In the genomic region with DNA sequence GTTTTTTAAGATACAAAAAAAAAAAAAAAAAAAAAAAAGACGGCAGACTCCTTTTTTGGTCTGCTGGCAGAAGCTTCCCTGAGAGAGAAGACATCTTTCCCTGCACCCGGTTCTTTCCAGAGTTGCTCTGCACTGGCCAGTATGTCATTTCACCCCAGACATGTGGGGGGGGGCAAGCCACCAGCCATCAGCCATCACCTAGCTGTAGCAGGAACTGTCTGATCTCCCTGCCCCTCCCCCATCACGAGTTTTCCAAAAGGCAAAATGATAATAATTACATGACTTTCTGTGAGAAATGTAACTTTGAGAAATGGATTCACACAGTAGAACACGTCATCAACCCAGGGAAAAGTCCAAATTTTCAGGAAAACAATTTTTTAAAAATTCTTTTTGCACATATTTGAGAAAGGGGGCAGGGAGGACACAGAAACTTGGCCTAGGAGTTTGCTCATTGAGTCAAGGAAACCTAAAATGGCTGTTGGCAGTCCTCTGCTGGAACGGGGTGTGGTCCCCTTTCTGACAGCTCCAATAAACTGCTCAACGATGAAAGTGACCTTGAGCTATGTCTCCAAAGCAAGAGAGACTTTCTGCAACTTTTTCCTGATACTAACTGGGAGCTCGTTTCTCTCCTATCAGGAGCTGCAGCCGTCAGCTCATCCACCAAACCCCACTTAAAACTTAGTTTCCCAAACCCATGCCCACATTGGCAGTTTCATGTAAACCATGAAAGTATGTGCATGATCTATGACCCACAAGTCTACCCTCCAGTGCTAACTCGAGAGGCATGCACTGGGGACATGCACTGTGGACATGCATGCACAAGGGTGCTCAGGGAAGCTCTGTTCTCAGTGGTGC, we compare ENCODE assay signal across 18 mouse cellular contexts. TPM values are rescaled to one million over a fixed set of nuclear protein-coding genes. Genes with fewer than 3 reads are reported as not detected.
DNase-seq lines count a peak whose midpoint lies in the region; ATAC-seq and TF ChIP-seq lines count a peak whose summit lies in the region.
"Had no signal": no experiment of that assay in that cellular context is flagged by ENCODE, and none has a peak within 500 bp of the region (broad histone marks: within the 10 kb centered on the region; RNA-seq: fewer than 3 reads in every experiment).

No protein-coding gene starts in this region.

- no peak for TF ChIP-seq EP300 in CH12.LX (IDR thresholded peaks at IDR 0.05; ENCODE audit: low read length)

- no peak overlapping the region for H3K4me3 ChIP-seq in CH12.LX (replicated peaks in 1 of 3; ENCODE audit: low read depth in 2 of 3, low read length in 2 of 3, poor library complexity in 1 of 3)
- no peak overlapping the region for H3K4me3 ChIP-seq in forebrain, embryonic 13.5 days
- no peak overlapping the region for H3K4me3 ChIP-seq in liver, embryonic 11.5 days (ENCODE audit: low read depth, low read length)
- H3K4me3 ChIP-seq: embryonic facial prominence, embryonic 13.5 days; heart, embryonic 15.5 days; limb, embryonic 13.5 days; neural tube, embryonic 15.5 days had no signal

- no peak for TF ChIP-seq CTCF in CH12.LX (conservative IDR thresholded peaks at IDR 0.05 in 1 of 2, IDR thresholded peaks at IDR 0.05 in 1 of 2; ENCODE audit: low read depth in 2 of 2, low read length in 2 of 2)

- H3K9me3 ChIP-seq in CH12.LX (replicated peaks; ENCODE audit: low read length): no peaks in the 10 kb centered on the region
- H3K9me3 ChIP-seq in forebrain, embryonic 13.5 days (replicated peaks): no peaks in the 10 kb centered on the region
- H3K9me3 ChIP-seq in liver, embryonic 11.5 days (ENCODE audit: control insufficient read depth, low read length): no peaks in the 10 kb centered on the region
- H3K9me3 ChIP-seq: embryonic facial prominence, embryonic 13.5 days; heart, embryonic 15.5 days; limb, embryonic 13.5 days; neural tube, embryonic 15.5 days had no signal

- ATAC-seq in forebrain, embryonic 13.5 days: no peak
- no peak for ATAC-seq in liver, embryonic 11.5 days (replicated peaks; ENCODE audit: low FRiP score)
- ATAC-seq: forebrain, embryonic 16.5 days; hindbrain, embryonic 16.5 days had no signal

- no peak overlapping the region for H3K4me2 ChIP-seq in CH12.LX (ENCODE audit: insufficient read depth, low read depth, poor library complexity, severe bottlenecking)
- no peak overlapping the region for H3K4me2 ChIP-seq in forebrain, embryonic 13.5 days
- no peak overlapping the region for H3K4me2 ChIP-seq in liver, embryonic 11.5 days
- H3K4me2 ChIP-seq: embryonic facial prominence, embryonic 13.5 days; heart, embryonic 15.5 days; limb, embryonic 13.5 days; neural tube, embryonic 15.5 days had no signal

- no peaks in the 10 kb centered on the region for H3K79me2 ChIP-seq in CH12.LX (replicated peaks; ENCODE audit: control insufficient read depth, extremely low read depth, insufficient read depth, poor library complexity, severe bottlenecking)

- H3K4me1 ChIP-seq in CH12.LX (ENCODE audit: control insufficient read depth in 1 of 2, insufficient read depth in 2 of 2): peaks cover 28 to 82% of the 10 kb centered on the region in 2 experiments
- H3K4me1 ChIP-seq in forebrain, embryonic 13.5 days: no peaks in the 10 kb centered on the region; the same call in 1 of the 2 replicates
- no peaks in the 10 kb centered on the region for H3K4me1 ChIP-seq in liver, embryonic 11.5 days (replicated peaks; ENCODE audit: control insufficient read depth, insufficient read depth, low read length)
- H3K4me1 ChIP-seq: neural tube, embryonic 15.5 days had no signal

- dilution Hi-C loops in CH12.LX (cut with MboI; ENCODE audit: extremely low pct_ligation_motif_present, extremely low pct_unique_long_range_greater_than_20kb, low sequenced_read_pairs): no loop called here

- no peak for DNase-seq in CH12.LX (ENCODE audit: extremely low read depth)
- DNase-seq in ES-CJ7 (ENCODE audit: low read depth, low spot score): peak; percentile 16
- DNase-seq in heart, postnatal 10 days: peak; percentile 42 to 57
- peak; percentile 94 for DNase-seq in lung, postnatal 10 days
- no peak for DNase-seq in ovary, postnatal 36 days (ENCODE audit: low spot score)
- no peak for DNase-seq in natural killer cell, adult 2 months (ENCODE audit: low spot score in 2 of 2)
- DNase-seq in liver, embryonic 11.5 days (ENCODE audit: low spot score): no peak
- DNase-seq: adrenal gland, postnatal 10 days; cerebellum, postnatal 36 days; kidney, postnatal 36 days; layer of hippocampus, postnatal 36 days had no signal

- no peak for TF ChIP-seq RAD21 in CH12.LX (IDR thresholded peaks at IDR 0.05; ENCODE audit: low read depth, low read length)

- no peak for TF ChIP-seq POLR2A in CH12.LX (IDR thresholded peaks at IDR 0.05; ENCODE audit: low read depth, low read length)

- WGBS in forebrain, embryonic 13.5 days: 83% methylated on average over 9 of the region's 9 CpGs
- WGBS in liver, embryonic 11.5 days: 69% methylated on average over 9 of the region's 9 CpGs

- H3K27ac ChIP-seq in CH12.LX (ENCODE audit: insufficient read depth, low read depth): no peak overlapping the region
- no peak overlapping the region for H3K27ac ChIP-seq in forebrain, embryonic 13.5 days
- no peak overlapping the region for H3K27ac ChIP-seq in liver, embryonic 11.5 days (ENCODE audit: low read depth, low read length)
- H3K27ac ChIP-seq: embryonic facial prominence, embryonic 13.5 days; heart, embryonic 15.5 days; limb, embryonic 13.5 days; neural tube, embryonic 15.5 days had no signal

- in situ Hi-C loops in CH12.LX (cut with MboI; ENCODE audit: low pct_ligation_motif_present, low pct_unique_long_range_greater_than_20kb, low sequenced_read_pairs): no loop called here

- no peaks in the 10 kb centered on the region for H3K36me3 ChIP-seq in CH12.LX (replicated peaks in 1 of 2; ENCODE audit: control insufficient read depth in 1 of 2, insufficient read depth in 1 of 2, low read length in 1 of 2)
- no peaks in the 10 kb centered on the region for H3K36me3 ChIP-seq in forebrain, embryonic 13.5 days (ENCODE audit: poor library complexity, severe bottlenecking)
- no peaks in the 10 kb centered on the region for H3K36me3 ChIP-seq in liver, embryonic 11.5 days (ENCODE audit: control insufficient read depth, insufficient read depth, low read length)
- H3K36me3 ChIP-seq: embryonic facial prominence, embryonic 13.5 days; heart, embryonic 15.5 days; limb, embryonic 13.5 days; neural tube, embryonic 15.5 days had no signal

- no peak overlapping the region for H3K9ac ChIP-seq in CH12.LX (ENCODE audit: insufficient read depth, low read depth)
- no peak overlapping the region for H3K9ac ChIP-seq in forebrain, embryonic 13.5 days
- H3K9ac ChIP-seq in liver, embryonic 11.5 days (ENCODE audit: low read depth, low read length): no peak overlapping the region
- H3K9ac ChIP-seq: embryonic facial prominence, embryonic 13.5 days; heart, embryonic 15.5 days; limb, embryonic 13.5 days; neural tube, embryonic 15.5 days had no signal

- no peaks in the 10 kb centered on the region for H3K27me3 ChIP-seq in CH12.LX (replicated peaks)
- H3K27me3 ChIP-seq in forebrain, embryonic 13.5 days: no peaks in the 10 kb centered on the region
- no peaks in the 10 kb centered on the region for H3K27me3 ChIP-seq in liver, embryonic 11.5 days (replicated peaks; ENCODE audit: control insufficient read depth, insufficient read depth, low read length)
- H3K27me3 ChIP-seq: embryonic facial prominence, embryonic 13.5 days; heart, embryonic 15.5 days; limb, embryonic 13.5 days; neural tube, embryonic 15.5 days had no signal

- intact Hi-C loops in heart, postnatal 10 days (cut with DNase I): no loop called here

TF ChIP-seq in CH12.LX, 34 proteins besides CTCF, POLR2A, EP300 and RAD21:
- TF ChIP-seq MAZ (IDR thresholded peaks at IDR 0.05; ENCODE audit: low read depth, low read length) (no peak), CHD2 (IDR thresholded peaks at IDR 0.05; ENCODE audit: low read length) (peak; percentile 68), ZNF384 (IDR thresholded peaks at IDR 0.05; ENCODE audit: low read depth, low read length) (peak; percentile 16; the same call in 1 of the 2 replicates), NELFE (IDR thresholded peaks at IDR 0.05; ENCODE audit: low read depth, low read length) (no peak), MXI1 (IDR thresholded peaks at IDR 0.05; ENCODE audit: low read depth, low read length) (no peak; the same call in 1 of the 2 replicates), MAX (IDR thresholded peaks at IDR 0.05; ENCODE audit: low read length) (no peak), BHLHE40 (IDR thresholded peaks at IDR 0.05; ENCODE audit: low read depth, low read length) (no peak), KAT2A (IDR thresholded peaks at IDR 0.05; ENCODE audit: insufficient replicate concordance, low read length) (no peak)

RNA-seq across cellular contexts. Expression of gene Tlnrd1, which starts 27.5 kb away (rescaled TPM):
- 10.6 and 10.7 TPM in 2 replicates for total RNA-seq in CH12.LX (2012; rRNA removed)
- 4.8 and 5.5 TPM in 2 replicates for total RNA-seq in CH12.LX (2014; rRNA removed)
- polyA plus RNA-seq in CH12.LX (2012; ENCODE audit: insufficient read length, low read depth): 13.9 and 15.6 TPM in 2 replicates
- 10 to 100 TPM; 21.7 to 23.3 TPM for total RNA-seq in heart, postnatal 10 days (2021)
- 4.1 and 4.2 TPM in 2 replicates for polyA plus RNA-seq in forebrain, embryonic 13.5 days (2015; fragmentation: Nextera tagmentation; extraction: Ambion mirVana)
- 16.4 and 17.4 TPM in 2 replicates for polyA plus RNA-seq in liver, embryonic 11.5 days (2014; fragmentation: Nextera tagmentation; extraction: Ambion mirVana)

RNA-seq across cellular contexts. Expression of gene Mesd, which starts 27.7 kb away (rescaled TPM):
- total RNA-seq in CH12.LX (2012; rRNA removed): 40.6 and 43.2 TPM in 2 replicates
- total RNA-seq in CH12.LX (2014; rRNA removed): 33.4 and 59.1 TPM in 2 replicates
- polyA plus RNA-seq in CH12.LX (2012; ENCODE audit: insufficient read length, low read depth): 67.6 and 82.6 TPM in 2 replicates
- 10 to 100 TPM; 48.7 to 53.7 TPM for total RNA-seq in heart, postnatal 10 days (2021)
- polyA plus RNA-seq in forebrain, embryonic 13.5 days (2015; fragmentation: Nextera tagmentation; extraction: Ambion mirVana): 68.8 and 69.1 TPM in 2 replicates
- 92.6 and 93.0 TPM in 2 replicates for polyA plus RNA-seq in liver, embryonic 11.5 days (2014; fragmentation: Nextera tagmentation; extraction: Ambion mirVana)

Comparison
In these comparisons a context has a peak if more than half of its experiments do, and no peak if none do; other contexts are left out.
1. DNase-seq: peak in ES-CJ7 (single experiment), heart, postnatal 10 days (2 of 2) and lung, postnatal 10 days (single experiment); none in CH12.LX (single experiment), ovary, postnatal 36 days (single experiment), natural killer cell, adult 2 months (0 of 2) and liver, embryonic 11.5 days (single experiment).